15 mouse cellular contexts compared by ENCODE assay signal in genomic region chr19:29469686-29470254, GRCm38 (mm10). TPM values are rescaled to one million over a fixed set of nuclear protein-coding genes. Genes with fewer than 3 reads are reported as not detected.
DNase-seq lines count a peak whose midpoint lies in the region; ATAC-seq lines count a peak whose summit lies in the region.
"Had no signal": no experiment of that assay in that cellular context is flagged by ENCODE, and none has a peak within 500 bp of the region (broad histone marks: within the 10 kb centered on the region; RNA-seq: fewer than 3 reads in every experiment).

No protein-coding gene starts in this region.

- no peaks in the 10 kb centered on the region for H3K36me3 ChIP-seq in heart, embryonic 13.5 days
- H3K36me3 ChIP-seq in intestine, embryonic 15.5 days: no peaks in the 10 kb centered on the region
- no peaks in the 10 kb centered on the region for H3K36me3 ChIP-seq in liver, embryonic 15.5 days (replicated peaks)
- H3K36me3 ChIP-seq: embryonic facial prominence, embryonic 13.5 days; hindbrain, embryonic 12.5 days had no signal

- H3K4me2 ChIP-seq in heart, embryonic 13.5 days: no peak overlapping the region
- H3K4me2 ChIP-seq in intestine, embryonic 15.5 days (replicated peaks): no peak overlapping the region
- no peak overlapping the region for H3K4me2 ChIP-seq in liver, embryonic 15.5 days
- H3K4me2 ChIP-seq: embryonic facial prominence, embryonic 13.5 days; forebrain, embryonic 13.5 days; hindbrain, embryonic 12.5 days; lung, embryonic 14.5 days had no signal

- ATAC-seq in heart, embryonic 13.5 days (ENCODE audit: extremely low read depth, insufficient number of reproducible peaks, low FRiP score, low TSS enrichment): no peak
- peak; percentile 6; the same call in 1 of the 2 replicates for ATAC-seq in intestine, embryonic 15.5 days
- no peak for ATAC-seq in liver, embryonic 15.5 days (ENCODE audit: insufficient read depth)
- ATAC-seq: forebrain, embryonic 13.5 days had no signal

- peaks cover 52% of the 10 kb centered on the region for H3K4me1 ChIP-seq in heart, embryonic 13.5 days
- peaks cover 34% of the 10 kb centered on the region for H3K4me1 ChIP-seq in brown adipose tissue, adult 24 weeks (ENCODE audit: control insufficient read depth, insufficient read depth, insufficient read length, low read length)
- peaks cover 13% of the 10 kb centered on the region; the same call in 1 of the 2 replicates for H3K4me1 ChIP-seq in intestine, embryonic 15.5 days (replicated peaks)
- H3K4me1 ChIP-seq in liver, embryonic 15.5 days (replicated peaks): peaks cover 36% of the 10 kb centered on the region

- WGBS in heart, embryonic 13.5 days: 48% methylated on average over 2 of the region's 2 CpGs
- 82% methylated on average over 2 of the region's 2 CpGs for WGBS in intestine, embryonic 15.5 days
- 61% methylated on average over 2 of the region's 2 CpGs for WGBS in liver, embryonic 15.5 days (ENCODE audit: insufficient replicate concordance)

- H3K27ac ChIP-seq in heart, embryonic 13.5 days (replicated peaks): peak overlapping the region; percentile 88
- H3K27ac ChIP-seq in brown adipose tissue, adult 24 weeks (replicated peaks; ENCODE audit: low read depth, low read length): peak overlapping the region; percentile 95
- peak overlapping the region; percentile 34; the same call in 1 of the 2 replicates for H3K27ac ChIP-seq in intestine, embryonic 15.5 days
- 0 out of 2 replicates have a peak overlapping the region, but pooled peaks have one; percentile 2 for H3K27ac ChIP-seq in liver, embryonic 15.5 days (replicated peaks)
- H3K27ac ChIP-seq: embryonic facial prominence, embryonic 13.5 days; forebrain, embryonic 13.5 days; hindbrain, embryonic 12.5 days; stomach, postnatal 0 days had no signal

- H3K9ac ChIP-seq in heart, embryonic 13.5 days: no peak overlapping the region
- no peak overlapping the region for H3K9ac ChIP-seq in intestine, embryonic 15.5 days
- no peak overlapping the region for H3K9ac ChIP-seq in liver, embryonic 15.5 days
- H3K9ac ChIP-seq: embryonic facial prominence, embryonic 13.5 days; forebrain, embryonic 13.5 days; hindbrain, embryonic 12.5 days; lung, embryonic 14.5 days had no signal

- H3K27me3 ChIP-seq in heart, embryonic 13.5 days (replicated peaks): no peaks in the 10 kb centered on the region
- H3K27me3 ChIP-seq in intestine, embryonic 15.5 days (replicated peaks): no peaks in the 10 kb centered on the region
- H3K27me3 ChIP-seq in liver, embryonic 15.5 days: no peaks in the 10 kb centered on the region
- H3K27me3 ChIP-seq: embryonic facial prominence, embryonic 13.5 days; forebrain, embryonic 13.5 days; hindbrain, embryonic 12.5 days; megakaryocyte, embryonic 14.5 days had no signal

- no peaks in the 10 kb centered on the region for H3K9me3 ChIP-seq in heart, embryonic 13.5 days
- no peaks in the 10 kb centered on the region for H3K9me3 ChIP-seq in intestine, embryonic 15.5 days
- no peaks in the 10 kb centered on the region for H3K9me3 ChIP-seq in liver, embryonic 15.5 days (replicated peaks)
- H3K9me3 ChIP-seq: embryonic facial prominence, embryonic 13.5 days; forebrain, embryonic 13.5 days; hindbrain, embryonic 12.5 days; megakaryocyte, embryonic 14.5 days had no signal

- DNase-seq in heart, adult 8-10 months (ENCODE audit: low spot score): no peak
- DNase-seq in layer of hippocampus, postnatal 25 days (ENCODE audit: extremely low spot score in 1 of 2, low spot score in 1 of 2): no peak
- no peak for DNase-seq in embryo, embryonic 11 days
- DNase-seq in cerebellum, postnatal 4 days (ENCODE audit: low spot score in 2 of 2): no peak

- no peak overlapping the region for H3K4me3 ChIP-seq in heart, embryonic 13.5 days
- no peak overlapping the region for H3K4me3 ChIP-seq in brown adipose tissue, adult 24 weeks (ENCODE audit: insufficient read depth, low read depth, low read length)
- H3K4me3 ChIP-seq in intestine, embryonic 15.5 days (replicated peaks): no peak overlapping the region
- H3K4me3 ChIP-seq in liver, embryonic 15.5 days (replicated peaks): no peak overlapping the region
- H3K4me3 ChIP-seq: embryonic facial prominence, embryonic 13.5 days; forebrain, embryonic 13.5 days; hindbrain, embryonic 12.5 days; megakaryocyte, embryonic 14.5 days had no signal

RNA-seq across cellular contexts. Expression of gene Ric1, which starts 52.3 kb away (rescaled TPM):
- 6.5 and 6.7 TPM in 2 replicates for polyA plus RNA-seq in heart, embryonic 13.5 days (2015; fragmentation: Nextera tagmentation; extraction: Ambion mirVana)
- total RNA-seq in heart, adult 8-10 months (2022): 10 to 100 TPM; 17.2 to 19.8 (median 18.8) TPM
- 21.6 and 23.3 TPM in 2 replicates for polyA plus RNA-seq in brown adipose tissue, adult 24 weeks (2012; ENCODE audit: insufficient read depth, insufficient read length, missing spikeins)
- polyA plus RNA-seq in intestine, embryonic 15.5 days (2015; fragmentation: Nextera tagmentation; extraction: Ambion mirVana): 11.9 and 12.3 TPM in 2 replicates
- polyA plus RNA-seq in liver, embryonic 15.5 days (2015; fragmentation: Nextera tagmentation; extraction: Ambion mirVana): 2.7 TPM in 2 replicates
- 10 to 100 TPM; 40.9 to 47.7 TPM for total RNA-seq in layer of hippocampus, postnatal 25 days (2021)

RNA-seq across cellular contexts. Expression of gene Pdcd1lg2, which starts 59.1 kb away (rescaled TPM):
- not detected in 2 replicates for polyA plus RNA-seq in heart, embryonic 13.5 days (2015; fragmentation: Nextera tagmentation; extraction: Ambion mirVana)
- total RNA-seq in heart, adult 8-10 months (2022): under 1 TPM in 1 of 4 experiments, not detected in 3; 0.31 TPM
- not detected in 2 replicates for polyA plus RNA-seq in brown adipose tissue, adult 24 weeks (2012; ENCODE audit: insufficient read depth, insufficient read length, missing spikeins)
- not detected in 2 replicates for polyA plus RNA-seq in intestine, embryonic 15.5 days (2015; fragmentation: Nextera tagmentation; extraction: Ambion mirVana)
- not detected in 2 replicates for polyA plus RNA-seq in liver, embryonic 15.5 days (2015; fragmentation: Nextera tagmentation; extraction: Ambion mirVana)
- total RNA-seq in layer of hippocampus, postnatal 25 days (2021): not detected
- total RNA-seq: gastrocnemius, adult 18-20 months had no signal
- polyA plus RNA-seq: embryonic facial prominence, embryonic 13.5 days; forebrain, embryonic 13.5 days; hindbrain, embryonic 12.5 days; lung, embryonic 14.5 days had no signal

Comparison
In these comparisons a context has a peak if more than half of its experiments do, and no peak if none do; other contexts are left out.
1. H3K27ac ChIP-seq: peak in every context shown above with its lines; median percentile 95 in brown adipose tissue, adult 24 weeks; 88 in heart, embryonic 13.5 days; 34 in intestine, embryonic 15.5 days; 2 in liver, embryonic 15.5 days.